Mouse (Mus musculus): Measurements from ENCODE around the gene Gsap. TPM values are rescaled to one million over a fixed set of nuclear protein-coding genes. Genes with fewer than 3 reads are reported as not detected.

The Gsap gene
- total RNA-seq, 2 experiments from 2014 or later = 4.1 to 19.2 TPM

Other genes starting within 250 kb of the Gsap start
- gene Rsbn1l, start 229.9 kb upstream of the Gsap start, total RNA-seq (2015; ENCODE audit: low replicate concordance) = 22.5 and 27.6 TPM in 2 replicates
- gene Rsbn1l, start 229.9 kb upstream of the Gsap start, total RNA-seq (2017; ENCODE audit: low replicate concordance) = 28.9 and 43.9 TPM in 2 replicates
- gene Ptpn12, start 130.3 kb upstream of the Gsap start, total RNA-seq (2015; ENCODE audit: low replicate concordance) = 34.9 and 36.7 TPM in 2 replicates
- 26.5 and 31.1 TPM in 2 replicates for gene Ptpn12, start 130.3 kb upstream of the Gsap start, total RNA-seq (2017; ENCODE audit: low replicate concordance)
- gene Fgl2, start 186.4 kb downstream of the Gsap start, total RNA-seq (2015; ENCODE audit: low replicate concordance) = 12.1 and 14.8 TPM in 2 replicates
- gene Fgl2, start 186.4 kb downstream of the Gsap start, total RNA-seq (2017; ENCODE audit: low replicate concordance) = 10.0 and 10.7 TPM in 2 replicates
- gene Ccdc146, start 238.4 kb downstream of the Gsap start, total RNA-seq (2015; ENCODE audit: low replicate concordance) = not detected in 2 replicates
- gene Ccdc146, start 238.4 kb downstream of the Gsap start, total RNA-seq (2017; ENCODE audit: low replicate concordance) = not detected in 2 replicates
- 0.96 and 1.5 TPM in 2 replicates for gene Fam185a, start 238.7 kb downstream of the Gsap start, total RNA-seq (2015; ENCODE audit: low replicate concordance)
- 0.51 and 1.8 TPM in 2 replicates for gene Fam185a, start 238.7 kb downstream of the Gsap start, total RNA-seq (2017; ENCODE audit: low replicate concordance)